Mouse (Mus musculus) T-helper 17 cell (primary cell): ENCODE data around the gene Sds.

ENCODE experiments used
- in situ Hi-C, 2 experiments: fragments of 300-600 bp; cut with MboI, MseI; formaldehyde crosslinking; loops; 1 replicate in 1 of 2; 2 replicates in 1 of 2; pipeline ENCODE4 v1.15.1; 2025; ENCODE audit warnings: high pct_unique_total_duplicates in 2 of 2

Sds gene

GRCm38 (mm10) chr5:120476296-120476695, at the start of gene Sds:
Sds (plus strand) TSS chr5:120476526.
- in situ Hi-C loops: no loop called here

- in situ Hi-C loops: no loop called here
These were observed 49.8 kb upstream of the Sds start for GRCm38 (mm10) chr5:120426572-120426971.

- in situ Hi-C loops: no loop called here
These were observed 48.8 kb upstream of the Sds start for GRCm38 (mm10) chr5:120427451-120427938.

- in situ Hi-C loops: no loop called here
These were observed 48.0 kb upstream of the Sds start for GRCm38 (mm10) chr5:120428189-120428838.

GRCm38 (mm10) chr5:120428990-120429389, 47.3 kb upstream of the Sds start:
- in situ Hi-C loops: no loop called here

GRCm38 (mm10) chr5:120429692-120430091, 46.6 kb upstream of the Sds start:
- in situ Hi-C loops: no loop called here

- in situ Hi-C loops: no loop called here
These were observed 45.2 kb upstream of the Sds start for GRCm38 (mm10) chr5:120431001-120431583.

- in situ Hi-C loops: no loop called here
These were observed 44.5 kb upstream of the Sds start, which contains the start of gene Lhx5 for GRCm38 (mm10) chr5:120431649-120432485. Lhx5 (plus strand) TSS chr5:120431699.

GRCm38 (mm10) chr5:120432486-120433015, 43.8 kb upstream of the Sds start:
- in situ Hi-C loops: no loop called here

GRCm38 (mm10) chr5:120433135-120433760, 43.1 kb upstream of the Sds start:
- in situ Hi-C loops: no loop called here

- in situ Hi-C loops: no loop called here
These were observed 42.0 kb upstream of the Sds start for GRCm38 (mm10) chr5:120434231-120434735.

GRCm38 (mm10) chr5:120435006-120435681, 41.2 kb upstream of the Sds start:
- in situ Hi-C loops: no loop called here

- in situ Hi-C loops: no loop called here
These were observed 40.4 kb upstream of the Sds start for GRCm38 (mm10) chr5:120435731-120436501.

GRCm38 (mm10) chr5:120436885-120437495, 39.3 kb upstream of the Sds start:
- in situ Hi-C loops: no loop called here

GRCm38 (mm10) chr5:120437539-120437938, 38.8 kb upstream of the Sds start:
- in situ Hi-C loops: no loop called here

- in situ Hi-C loops: no loop called here
These were observed 38.3 kb upstream of the Sds start for GRCm38 (mm10) chr5:120437986-120438385.

GRCm38 (mm10) chr5:120438469-120438868, 37.9 kb upstream of the Sds start:
- in situ Hi-C loops: no loop called here

- in situ Hi-C loops: no loop called here
These were observed 37.2 kb upstream of the Sds start for GRCm38 (mm10) chr5:120438991-120439710.
